Mouse (Mus musculus) heart, embryonic 15.5 days (tissue): ENCODE data around the gene Pitpnm3. TPM values are rescaled to one million over a fixed set of nuclear protein-coding genes. Genes with fewer than 3 reads are reported as not detected.

ENCODE experiments used
- ATAC-seq: fragments of 200-750 bp; cut with Nextera tagmentation; replicated peaks from 2 replicates; pipeline ENCODE4 v1.8.0; 2017; ENCODE audit warnings: low read depth, moderate TSS enrichment; ENCODE audit not compliant: insufficient number of reproducible peaks, insufficient read depth, low FRiP score
- H3K27ac ChIP-seq: fragments of 300-500 bp; sonication (generic); 2 replicates; pipeline ENCODE4 v1.5.1; 2015; ENCODE audit warnings: mild to moderate bottlenecking, inconsistent platforms
- H3K27me3 ChIP-seq: fragments of 300-500 bp; sonication (generic); 2 replicates; pipeline ENCODE4 v1.6.1; 2015; ENCODE audit warnings: inconsistent platforms
- H3K36me3 ChIP-seq: fragments of 300-500 bp; sonication (generic); 2 replicates; pipeline ENCODE4 v1.6.1; 2015; ENCODE audit warnings: mild to moderate bottlenecking, inconsistent platforms
- H3K4me1 ChIP-seq: fragments of 300-500 bp; sonication (generic); replicated peaks from 2 replicates; pipeline ENCODE4 v1.6.1; 2015; ENCODE audit warnings: inconsistent platforms
- H3K4me2 ChIP-seq: fragments of 300-500 bp; sonication (generic); 2 replicates; pipeline ENCODE4 v1.6.1; 2015; ENCODE audit warnings: inconsistent platforms, mild to moderate bottlenecking, moderate library complexity
- H3K4me3 ChIP-seq: fragments of 300-500 bp; sonication (generic); 2 replicates; pipeline ENCODE4 v1.5.1; 2015; ENCODE audit warnings: mild to moderate bottlenecking, inconsistent platforms
- H3K9ac ChIP-seq: fragments of 300-500 bp; sonication (generic); 2 replicates; pipeline ENCODE4 v1.6.1; 2015; ENCODE audit warnings: mild to moderate bottlenecking, inconsistent platforms
- H3K9me3 ChIP-seq: fragments of 300-500 bp; sonication (generic); replicated peaks from 2 replicates; pipeline ENCODE4 v1.6.1; 2016; ENCODE audit warnings: inconsistent platforms
- WGBS: fragments of 180-500 bp; shearing (Covaris S2); methylation state at CpG from one replicate; pipeline ENCODE4 v1.1.7; 2015; ENCODE audit warnings: mixed read lengths; 5-methylcytosine and 5-hydroxymethylcytosine counted together
- polyA plus RNA-seq: library from polyadenylated mRNA; unstranded; fragments of >200 nt; fragmentation: Nextera tagmentation; extraction: Ambion mirVana; gene quantifications from 2 replicates; pipeline ENCODE4 v1.2.1, GENCODE M21; 2015

The Pitpnm3 gene
- polyA plus RNA-seq, 1 experiment from 2014 or later: 0.21 TPM

DNA sequence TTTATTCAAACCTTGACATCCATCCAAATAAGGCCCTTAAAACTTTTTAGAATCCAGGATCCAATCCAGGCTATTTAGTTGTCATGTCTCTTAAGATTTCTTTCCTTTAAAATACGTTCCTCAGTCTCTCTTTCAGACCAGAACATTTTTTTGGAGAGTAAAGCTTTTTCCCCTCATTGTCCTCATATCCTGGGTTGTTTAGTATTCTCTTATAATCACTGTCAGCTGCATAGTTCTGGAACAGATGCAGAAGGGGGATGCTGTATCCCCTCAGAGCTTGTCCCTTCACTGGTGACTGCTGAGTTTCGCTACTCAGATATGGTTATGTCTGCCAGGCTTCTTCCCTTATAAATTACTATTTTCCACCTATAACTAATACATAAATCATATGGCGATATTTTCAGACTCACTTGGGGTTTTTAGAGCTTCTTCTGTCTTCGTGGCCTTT, 20.4 kb upstream of the Pitpnm3 start:
- Histone ChIP-seq H3K4me1 (no peaks in the 10 kb centered on the region), H3K9me3 (no peaks in the 10 kb centered on the region), H3K27ac (no peak overlapping the region), H3K4me3 (no peak overlapping the region), H3K36me3 (peaks cover 27% of the 10 kb centered on the region), H3K4me2 (no peak overlapping the region), H3K9ac (no peak overlapping the region), H3K27me3 (no peaks in the 10 kb centered on the region)
- 87% methylated on average over 4 of the region's 4 CpGs for WGBS
- ATAC-seq: no peak

- H3K9me3 ChIP-seq: no peaks in the 10 kb centered on the region
- WGBS: 77% methylated on average over 11 of the region's 11 CpGs
- H3K27me3 ChIP-seq: no peaks in the 10 kb centered on the region
- H3K4me3 ChIP-seq: no peak overlapping the region
- H3K27ac ChIP-seq: no peak overlapping the region
- no peak overlapping the region for H3K4me2 ChIP-seq
- H3K9ac ChIP-seq: no peak overlapping the region
- H3K4me1 ChIP-seq: no peaks in the 10 kb centered on the region
- ATAC-seq: no peak
- peaks cover 27% of the 10 kb centered on the region for H3K36me3 ChIP-seq
Measured at GRCm38 (mm10) chr11:72155186-72155980, 19.8 kb upstream of the Pitpnm3 start.

GRCm38 (mm10) chr11:72153122-72153862, 17.7 kb upstream of the Pitpnm3 start:
- H3K9ac ChIP-seq: no peak overlapping the region
- H3K9me3 ChIP-seq: no peaks in the 10 kb centered on the region
- H3K4me3 ChIP-seq: no peak overlapping the region
- no peak overlapping the region for H3K4me2 ChIP-seq
- 79% methylated on average over 12 of the region's 12 CpGs for WGBS
- H3K4me1 ChIP-seq: no peaks in the 10 kb centered on the region
- H3K27me3 ChIP-seq: no peaks in the 10 kb centered on the region
- H3K36me3 ChIP-seq: peaks cover 22% of the 10 kb centered on the region
- no peak overlapping the region for H3K27ac ChIP-seq
- ATAC-seq: no peak

GRCm38 (mm10) chr11:72151120-72151519, 15.5 kb upstream of the Pitpnm3 start:
- 47% methylated on average over 2 of the region's 2 CpGs for WGBS
- H3K36me3 ChIP-seq: peaks cover 15% of the 10 kb centered on the region
- H3K27ac ChIP-seq: no peak overlapping the region
- no peaks in the 10 kb centered on the region for H3K9me3 ChIP-seq
- H3K4me2 ChIP-seq: no peak overlapping the region
- no peaks in the 10 kb centered on the region for H3K27me3 ChIP-seq
- H3K9ac ChIP-seq: no peak overlapping the region
- H3K4me3 ChIP-seq: no peak overlapping the region
- ATAC-seq: no peak; the same call in 1 of the 2 replicates
- no peaks in the 10 kb centered on the region for H3K4me1 ChIP-seq

DNA sequence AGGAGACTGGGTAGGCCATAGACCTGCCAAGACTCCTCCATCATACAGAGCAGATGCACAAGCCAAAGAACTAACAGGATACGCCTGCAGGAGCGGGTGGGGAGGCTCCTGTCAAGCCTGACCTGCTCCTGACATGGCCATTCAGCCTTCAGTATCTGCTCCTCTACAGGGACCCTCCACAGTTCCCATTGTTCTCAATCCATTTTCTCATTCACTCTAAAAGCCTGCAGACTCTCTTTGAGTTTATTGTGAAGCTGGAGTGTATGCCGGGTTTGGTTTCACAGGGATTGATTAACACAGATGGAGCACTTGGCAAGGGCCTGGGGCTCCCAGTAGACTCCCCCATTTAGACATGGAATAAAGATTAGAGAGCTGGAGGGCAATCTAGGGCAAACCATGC, 12.3 kb upstream of the Pitpnm3 start:
- WGBS: 54% methylated on average over 3 of the region's 3 CpGs
- Histone ChIP-seq H3K27me3 (0 out of 2 replicates have a peak, but pooled peaks cover 2% of the 10 kb centered on the region), H3K4me1 (no peaks in the 10 kb centered on the region), H3K9ac (no peak overlapping the region), H3K9me3 (no peaks in the 10 kb centered on the region), H3K27ac (no peak overlapping the region), H3K4me3 (no peak overlapping the region), H3K4me2 (no peak overlapping the region), H3K36me3 (no peaks in the 10 kb centered on the region)
- ATAC-seq: no peak

DNA sequence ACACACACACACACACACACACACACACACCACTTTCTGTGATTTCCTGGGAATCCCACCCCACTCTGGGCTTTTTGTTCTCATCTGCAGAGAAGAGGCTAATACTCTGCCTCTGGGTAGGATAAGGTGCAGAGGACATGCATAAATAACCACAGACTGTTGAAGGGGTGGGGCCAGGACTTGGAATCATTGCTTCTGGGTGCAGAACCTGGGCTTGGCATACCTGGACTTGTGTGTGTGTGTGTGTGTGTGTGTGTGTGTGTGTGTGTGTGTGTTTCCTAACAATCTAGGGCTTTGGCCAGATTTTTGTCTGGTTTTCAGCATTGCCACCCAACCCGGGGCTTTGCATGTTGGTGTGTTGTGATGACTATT, 10.3 kb upstream of the Pitpnm3 start:
- Histone ChIP-seq H3K27ac (no peak overlapping the region), H3K36me3 (no peaks in the 10 kb centered on the region), H3K9me3 (no peaks in the 10 kb centered on the region), H3K4me3 (no peak overlapping the region), H3K27me3 (0 out of 2 replicates have a peak, but pooled peaks cover 2% of the 10 kb centered on the region), H3K4me2 (no peak overlapping the region), H3K4me1 (no peaks in the 10 kb centered on the region), H3K9ac (no peak overlapping the region)
- ATAC-seq: no peak
- 83% methylated on average over 1 of the region's 1 CpGs for WGBS

GRCm38 (mm10) chr11:72145182-72145876, 9.8 kb upstream of the Pitpnm3 start:
- H3K4me1 ChIP-seq: no peaks in the 10 kb centered on the region
- no peak overlapping the region for H3K4me2 ChIP-seq
- no peak overlapping the region for H3K9ac ChIP-seq
- H3K27ac ChIP-seq: no peak overlapping the region
- no peak overlapping the region for H3K4me3 ChIP-seq
- H3K36me3 ChIP-seq: no peaks in the 10 kb centered on the region
- WGBS: 5% methylated on average over 2 of the region's 2 CpGs
- 0 out of 2 replicates have a peak, but pooled peaks cover 2% of the 10 kb centered on the region for H3K27me3 ChIP-seq
- no peak for ATAC-seq
- no peaks in the 10 kb centered on the region for H3K9me3 ChIP-seq

GRCm38 (mm10) chr11:72142889-72143288, 7.3 kb upstream of the Pitpnm3 start:
- Histone ChIP-seq H3K4me1 (no peaks in the 10 kb centered on the region), H3K36me3 (no peaks in the 10 kb centered on the region), H3K27me3 (0 out of 2 replicates have a peak, but pooled peaks cover 6% of the 10 kb centered on the region), H3K9ac (no peak overlapping the region), H3K4me2 (no peak overlapping the region), H3K27ac (no peak overlapping the region), H3K4me3 (no peak overlapping the region), H3K9me3 (no peaks in the 10 kb centered on the region)
- WGBS: 55% methylated on average over 10 of the region's 10 CpGs
- no peak for ATAC-seq

DNA sequence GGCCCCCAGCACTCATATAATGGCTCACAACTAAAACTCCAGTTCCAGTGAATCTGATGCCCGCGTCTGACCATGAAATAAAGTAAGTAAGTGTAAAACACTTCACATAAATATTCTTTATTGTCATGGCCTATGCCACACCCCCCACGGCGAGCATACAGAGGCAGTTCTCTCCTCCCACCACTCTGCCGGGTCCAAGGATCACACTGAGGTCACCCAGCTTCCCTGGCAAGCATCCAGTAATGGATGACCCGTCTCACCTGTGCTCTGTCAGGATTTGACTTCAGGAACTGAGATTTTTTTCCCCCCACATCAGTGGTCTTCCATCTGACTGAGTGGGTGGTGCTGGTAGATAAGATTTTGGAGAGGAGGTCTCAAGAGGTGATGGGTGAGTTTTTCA, 4.6 kb upstream of the Pitpnm3 start:
- Histone ChIP-seq H3K27ac (no peak overlapping the region), H3K27me3 (peaks cover 30% of the 10 kb centered on the region)
- ATAC-seq: no peak

DNA sequence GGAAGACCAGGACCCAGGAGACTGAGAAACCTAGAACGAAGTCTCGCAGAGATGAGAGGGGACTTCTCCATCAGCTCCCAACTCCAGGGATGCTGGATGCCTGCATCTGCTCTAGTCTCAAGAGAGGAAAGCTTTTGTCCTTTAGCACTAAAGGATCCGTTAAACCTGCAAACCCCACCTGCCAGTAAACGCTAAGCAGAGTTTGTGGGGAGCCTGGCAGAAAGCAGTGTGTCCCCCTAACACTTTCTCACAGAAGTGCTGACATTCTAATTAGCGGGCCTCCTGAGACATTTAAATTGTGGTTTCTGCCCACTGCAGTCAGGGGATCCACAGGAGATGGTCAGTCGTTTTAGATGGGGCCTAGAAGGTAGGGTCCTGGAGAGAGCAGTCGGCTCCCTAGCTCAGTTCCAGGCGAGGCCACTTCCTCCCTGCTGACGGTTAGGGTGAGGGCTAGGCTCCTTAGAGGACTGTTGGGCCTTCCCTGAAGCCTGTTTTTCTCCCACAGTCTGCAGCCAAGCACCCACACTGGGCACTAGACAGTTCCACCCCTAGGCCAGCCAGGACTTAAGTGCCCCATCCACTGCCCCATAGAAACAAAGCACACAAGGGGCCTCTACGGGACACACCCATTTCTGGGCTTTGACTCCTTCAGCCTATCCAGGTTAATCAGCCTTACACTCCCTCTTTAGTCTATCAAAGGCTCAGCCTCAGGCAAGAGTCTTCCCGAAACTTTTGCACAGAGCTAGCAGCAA, 829 bp upstream of the Pitpnm3 start:
- H3K9me3 ChIP-seq: no peaks in the 10 kb centered on the region
- peak overlapping the region; percentile 63 for H3K4me3 ChIP-seq
- ATAC-seq: no peak
- H3K9ac ChIP-seq: no peak overlapping the region; the same call in 1 of the 2 replicates
- H3K27me3 ChIP-seq: peaks cover 48% of the 10 kb centered on the region
- WGBS: 52% methylated on average over 11 of the region's 11 CpGs
- no peak overlapping the region for H3K27ac ChIP-seq
- peaks cover 31% of the 10 kb centered on the region for H3K4me1 ChIP-seq
- H3K4me2 ChIP-seq: peak overlapping the region; percentile 99
- no peaks in the 10 kb centered on the region for H3K36me3 ChIP-seq

More for the DNA sequence above, 4.6 kb upstream of the Pitpnm3 start:
- Histone ChIP-seq H3K4me1 (peaks cover 8% of the 10 kb centered on the region), H3K9ac (no peak overlapping the region), H3K4me2 (no peak overlapping the region), H3K36me3 (no peaks in the 10 kb centered on the region), H3K9me3 (no peaks in the 10 kb centered on the region), H3K4me3 (no peak overlapping the region)
- WGBS: 52% methylated on average over 6 of the region's 6 CpGs
